Mouse (Mus musculus): ENCODE measurements at regions not wholly inside any gene's neighbourhood (a gene's known extent, or its start where the extent isn't known, plus 50 kb on each side); places are given as distances from the start of the nearest gene placed in this dataset.

DNA sequence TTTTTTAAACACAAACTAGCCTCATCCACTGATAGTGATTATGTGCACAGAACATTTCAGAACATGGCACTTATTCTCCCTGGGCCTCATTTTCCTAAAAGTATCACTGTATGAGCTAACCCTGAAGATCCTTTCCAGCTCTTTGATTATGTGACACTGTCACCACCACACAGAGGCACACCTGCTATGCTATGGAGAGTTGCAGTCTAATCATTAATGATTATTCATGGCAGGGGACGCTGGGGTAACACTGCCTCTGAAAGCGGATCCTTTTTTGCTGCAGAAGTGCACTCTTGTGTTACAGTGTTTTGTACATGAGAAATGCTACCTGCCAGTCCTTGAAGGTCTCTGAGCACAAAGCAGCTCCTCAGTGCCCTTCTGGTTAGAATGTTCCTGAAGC is 615.3 kb upstream of the Fbxo33 start:
- ATAC-seq (ENCODE audit: low FRiP score, low read depth) (no peak), DNase-seq (ENCODE audit: low spot score) (no peak)
- Histone ChIP-seq H3K27ac (replicated peaks; ENCODE audit: low read depth, low read length) (no peak overlapping the region), H3K4me3 (replicated peaks; ENCODE audit: low read length) (no peak overlapping the region), H3K27me3 (ENCODE audit: control insufficient read depth, insufficient read depth, low read length) (no peaks in the 10 kb centered on the region), H3K9ac (ENCODE audit: low read depth, low read length, severe bottlenecking) (no peak overlapping the region), H3K9me3 (ENCODE audit: control insufficient read depth, low read length) (no peaks in the 10 kb centered on the region), H3K4me1 (ENCODE audit: control insufficient read depth, insufficient read depth, low read length) (no peaks in the 10 kb centered on the region), H3K36me3 (ENCODE audit: control insufficient read depth, insufficient read depth, low read length) (no peaks in the 10 kb centered on the region), H3K4me2 (replicated peaks; ENCODE audit: low read depth, low read length, severe bottlenecking) (no peak overlapping the region)
- TF ChIP-seq POLR2A (IDR thresholded peaks at IDR 0.05; ENCODE audit: borderline replicate concordance, extremely low read depth, insufficient read depth, insufficient read length): no peak
- 71% methylated on average over 2 of the region's 2 CpGs for WGBS

GRCm38 (mm10) chr12:59822918-59823317 is 603.4 kb upstream of the Fbxo33 start:
- no peaks in the 10 kb centered on the region for H3K9me3 ChIP-seq (ENCODE audit: control insufficient read depth, low read length)
- 73% methylated on average over 3 of the region's 3 CpGs for WGBS
- H3K36me3 ChIP-seq (ENCODE audit: control insufficient read depth, insufficient read depth, low read length): no peaks in the 10 kb centered on the region
- ATAC-seq (ENCODE audit: low FRiP score, low read depth) (no peak), DNase-seq (ENCODE audit: low spot score) (peak; percentile 7)
- TF ChIP-seq POLR2A (IDR thresholded peaks at IDR 0.05; ENCODE audit: borderline replicate concordance, extremely low read depth, insufficient read depth, insufficient read length): no peak
- no peak overlapping the region for H3K9ac ChIP-seq (ENCODE audit: low read depth, low read length, severe bottlenecking)
- no peak overlapping the region for H3K4me2 ChIP-seq (replicated peaks; ENCODE audit: low read depth, low read length, severe bottlenecking)
- H3K4me1 ChIP-seq (ENCODE audit: control insufficient read depth, insufficient read depth, low read length): peaks cover 3% of the 10 kb centered on the region; the same call in 1 of the 2 replicates
- H3K4me3 ChIP-seq (replicated peaks; ENCODE audit: low read length): no peak overlapping the region
- no peaks in the 10 kb centered on the region for H3K27me3 ChIP-seq (ENCODE audit: control insufficient read depth, insufficient read depth, low read length)
- H3K27ac ChIP-seq (replicated peaks; ENCODE audit: low read depth, low read length): 0 out of 2 replicates have a peak overlapping the region, but pooled peaks have one; percentile 9

- Histone ChIP-seq H3K27ac (replicated peaks; ENCODE audit: low read depth, low read length) (0 out of 2 replicates have a peak overlapping the region, but pooled peaks have one; percentile 9), H3K36me3 (ENCODE audit: control insufficient read depth, insufficient read depth, low read length) (no peaks in the 10 kb centered on the region), H3K4me1 (ENCODE audit: control insufficient read depth, insufficient read depth, low read length) (peaks cover 3% of the 10 kb centered on the region; the same call in 1 of the 2 replicates), H3K27me3 (ENCODE audit: control insufficient read depth, insufficient read depth, low read length) (no peaks in the 10 kb centered on the region), H3K9me3 (ENCODE audit: control insufficient read depth, low read length) (no peaks in the 10 kb centered on the region), H3K4me3 (replicated peaks; ENCODE audit: low read length) (no peak overlapping the region), H3K9ac (ENCODE audit: low read depth, low read length, severe bottlenecking) (no peak overlapping the region), H3K4me2 (replicated peaks; ENCODE audit: low read depth, low read length, severe bottlenecking) (no peak overlapping the region)
- no peak for TF ChIP-seq POLR2A (IDR thresholded peaks at IDR 0.05; ENCODE audit: borderline replicate concordance, extremely low read depth, insufficient read depth, insufficient read length)
- ATAC-seq (ENCODE audit: low FRiP score, low read depth) (no peak), DNase-seq (ENCODE audit: low spot score) (no peak)
- WGBS: 34% methylated on average over 2 of the region's 2 CpGs
These were observed 602.9 kb upstream of the Fbxo33 start for GRCm38 (mm10) chr12:59822435-59822834.

GRCm38 (mm10) chr12:59821698-59822097 is 602.2 kb upstream of the Fbxo33 start:
- Histone ChIP-seq H3K9ac (ENCODE audit: low read depth, low read length, severe bottlenecking) (no peak overlapping the region), H3K36me3 (ENCODE audit: control insufficient read depth, insufficient read depth, low read length) (no peaks in the 10 kb centered on the region), H3K27ac (replicated peaks; ENCODE audit: low read depth, low read length) (no peak overlapping the region), H3K4me1 (ENCODE audit: control insufficient read depth, insufficient read depth, low read length) (peaks cover 3% of the 10 kb centered on the region; the same call in 1 of the 2 replicates), H3K4me2 (replicated peaks; ENCODE audit: low read depth, low read length, severe bottlenecking) (no peak overlapping the region), H3K9me3 (ENCODE audit: control insufficient read depth, low read length) (no peaks in the 10 kb centered on the region), H3K27me3 (ENCODE audit: control insufficient read depth, insufficient read depth, low read length) (no peaks in the 10 kb centered on the region), H3K4me3 (replicated peaks; ENCODE audit: low read length) (no peak overlapping the region)
- ATAC-seq (ENCODE audit: low FRiP score, low read depth) (no peak), DNase-seq (ENCODE audit: low spot score) (no peak)
- 81% methylated on average over 2 of the region's 2 CpGs for WGBS
- no peak for TF ChIP-seq POLR2A (IDR thresholded peaks at IDR 0.05; ENCODE audit: borderline replicate concordance, extremely low read depth, insufficient read depth, insufficient read length)

DNA sequence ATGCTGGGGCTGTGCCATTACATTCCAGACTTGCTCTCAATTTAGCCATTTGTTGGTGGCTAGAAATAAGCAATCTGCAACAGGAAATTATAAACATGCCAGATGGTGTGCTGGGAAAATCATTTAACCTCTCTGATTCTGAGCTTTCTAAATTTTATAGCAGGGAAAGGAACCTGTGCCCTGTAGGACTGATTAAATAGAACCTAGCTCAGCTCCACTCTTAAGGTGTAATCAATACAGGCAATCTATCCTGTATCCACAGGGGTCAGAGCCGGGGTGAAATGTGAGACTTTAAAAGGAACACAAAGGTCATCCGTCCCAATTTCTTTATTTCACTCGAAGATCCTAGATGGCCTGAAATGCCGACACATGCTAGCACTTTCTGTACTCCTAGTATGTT is 596.4 kb upstream of the Fbxo33 start:
- TF ChIP-seq POLR2A (IDR thresholded peaks at IDR 0.05; ENCODE audit: borderline replicate concordance, extremely low read depth, insufficient read depth, insufficient read length): no peak

DNA sequence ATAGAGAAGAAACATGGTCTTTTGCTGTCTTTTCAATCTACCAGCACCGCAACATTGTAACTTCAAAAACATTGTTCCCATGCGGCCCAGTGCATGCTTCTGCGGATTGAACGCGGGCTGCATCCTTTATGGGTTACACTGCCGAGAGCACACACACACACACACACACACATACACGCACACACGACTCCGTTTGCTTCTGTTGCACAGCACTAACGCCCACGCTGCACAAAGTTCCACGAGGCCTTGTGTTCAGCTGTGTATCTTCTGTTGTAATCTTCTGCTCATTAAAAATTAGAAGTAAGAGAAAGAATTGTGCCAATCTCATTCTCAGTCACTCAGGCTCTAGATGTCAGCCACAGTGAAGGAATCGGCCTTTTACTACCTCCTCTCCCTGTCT is 594.8 kb upstream of the Fbxo33 start:
- H3K36me3 ChIP-seq (ENCODE audit: control insufficient read depth, insufficient read depth, low read length): no peaks in the 10 kb centered on the region
- H3K4me2 ChIP-seq (replicated peaks; ENCODE audit: low read depth, low read length, severe bottlenecking): no peak overlapping the region
- TF ChIP-seq POLR2A (IDR thresholded peaks at IDR 0.05; ENCODE audit: borderline replicate concordance, extremely low read depth, insufficient read depth, insufficient read length): no peak
- H3K9me3 ChIP-seq (ENCODE audit: control insufficient read depth, low read length): no peaks in the 10 kb centered on the region
- H3K27ac ChIP-seq (replicated peaks; ENCODE audit: low read depth, low read length): no peak overlapping the region
- no peak for DNase-seq (ENCODE audit: low spot score)
- H3K4me1 ChIP-seq (ENCODE audit: control insufficient read depth, insufficient read depth, low read length): no peaks in the 10 kb centered on the region; the same call in 1 of the 2 replicates
- H3K27me3 ChIP-seq (ENCODE audit: control insufficient read depth, insufficient read depth, low read length): no peaks in the 10 kb centered on the region
- no peak overlapping the region for H3K9ac ChIP-seq (ENCODE audit: low read depth, low read length, severe bottlenecking)
- ATAC-seq (ENCODE audit: low FRiP score, low read depth): no peak
- H3K4me3 ChIP-seq (replicated peaks; ENCODE audit: low read length): no peak overlapping the region
- 82% methylated on average over 13 of the region's 13 CpGs for WGBS

More for the DNA sequence above, 596.4 kb upstream of the Fbxo33 start:
- Histone ChIP-seq H3K9ac (ENCODE audit: low read depth, low read length, severe bottlenecking) (no peak overlapping the region), H3K9me3 (ENCODE audit: control insufficient read depth, low read length) (no peaks in the 10 kb centered on the region), H3K36me3 (ENCODE audit: control insufficient read depth, insufficient read depth, low read length) (no peaks in the 10 kb centered on the region), H3K27me3 (ENCODE audit: control insufficient read depth, insufficient read depth, low read length) (no peaks in the 10 kb centered on the region), H3K4me1 (ENCODE audit: control insufficient read depth, insufficient read depth, low read length) (no peaks in the 10 kb centered on the region; the same call in 1 of the 2 replicates), H3K27ac (replicated peaks; ENCODE audit: low read depth, low read length) (no peak overlapping the region), H3K4me3 (replicated peaks; ENCODE audit: low read length) (no peak overlapping the region), H3K4me2 (replicated peaks; ENCODE audit: low read depth, low read length, severe bottlenecking) (no peak overlapping the region)
- no peak for ATAC-seq (ENCODE audit: low FRiP score, low read depth)
- no peak for DNase-seq (ENCODE audit: low spot score)
- 15% methylated on average over 4 of the region's 4 CpGs for WGBS
